Mouse (Mus musculus) monocyte, adult 2 months (primary cell): Measurements from ENCODE around the gene P2ry6.
A peak's percentile ranks its signal among the peaks of the same experiment; 100 is the strongest.

ENCODE experiments used
- DNase-seq, 2 experiments: peaks; one replicate each; pipeline ENCODE4 v3.0.0; 2022; ENCODE audit warnings: low spot score in 2 of 2, low read depth in 1 of 2

The P2ry6 gene

GRCm38 (mm10) chr7:100974135-100974903 lies at the start of gene P2ry6:
Gene P2ry6 (minus strand): TSS chr7:100974649.
- DNase-seq: no peak

DNA sequence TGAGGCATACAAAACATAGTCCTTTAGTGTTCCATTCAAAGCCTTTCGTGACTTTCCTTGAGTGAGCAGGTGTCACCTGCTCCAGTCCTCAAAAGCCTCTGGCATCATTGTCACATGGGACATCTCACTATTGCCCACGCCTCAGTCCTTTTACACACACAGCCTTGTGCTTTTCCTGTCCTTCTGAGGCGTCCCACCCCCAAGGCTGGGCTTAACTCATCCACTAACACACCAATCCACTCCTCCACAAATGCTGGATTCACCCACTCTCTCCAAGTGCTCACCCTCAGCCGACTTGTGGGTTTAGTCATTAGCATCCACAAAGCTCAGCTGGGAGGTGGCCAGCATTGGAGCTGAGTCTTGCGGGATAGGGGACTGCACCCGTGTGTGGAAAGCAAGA lies 43.0 kb upstream of the P2ry6 start:
- no peak for DNase-seq

DNA sequence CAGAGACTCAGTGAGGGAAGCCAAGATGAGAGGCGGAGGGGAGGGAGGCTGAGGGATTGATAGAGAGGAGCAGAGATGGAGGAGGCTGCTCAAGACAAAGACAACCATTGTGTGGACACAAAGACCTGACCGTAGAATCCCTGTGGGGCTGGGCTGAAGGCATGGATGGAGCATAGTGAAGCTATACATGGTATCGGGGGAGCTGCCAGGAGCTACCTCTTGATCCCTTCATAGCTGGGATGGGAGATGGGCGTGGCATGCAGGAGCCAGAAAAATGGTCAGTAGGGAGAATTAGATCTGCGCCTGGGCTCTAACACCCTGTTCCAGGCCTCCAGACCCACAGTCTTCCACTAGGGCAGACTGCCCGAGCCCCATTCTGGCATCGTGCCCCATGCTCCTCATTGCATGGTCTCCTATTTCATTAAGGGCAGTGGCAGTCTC lies 42.6 kb upstream of the P2ry6 start:
- DNase-seq: no peak

- DNase-seq: no peak
Observed at GRCm38 (mm10) chr7:101014985-101015384, 40.5 kb upstream of the P2ry6 start.

DNA sequence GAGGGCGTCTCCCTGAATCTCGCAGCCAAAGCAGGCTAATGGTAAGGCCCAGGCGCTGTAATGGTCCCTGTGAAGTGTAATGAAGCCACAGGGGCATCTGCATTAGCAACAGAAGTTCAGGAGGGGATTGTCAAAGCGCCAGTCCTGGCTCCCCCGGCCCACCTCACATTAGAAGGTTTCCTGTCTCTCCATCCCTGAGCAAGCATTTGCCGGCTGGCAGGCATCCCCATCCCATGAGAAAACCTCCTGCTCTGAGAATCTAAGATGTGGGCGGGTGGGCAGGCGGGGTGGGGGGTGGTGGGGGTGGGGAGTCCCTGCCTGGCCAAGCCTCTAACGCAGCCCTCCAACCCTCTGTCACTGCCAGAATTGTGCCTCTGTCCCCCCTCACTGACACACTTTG lies 39.6 kb upstream of the P2ry6 start:
- DNase-seq: no peak

DNA sequence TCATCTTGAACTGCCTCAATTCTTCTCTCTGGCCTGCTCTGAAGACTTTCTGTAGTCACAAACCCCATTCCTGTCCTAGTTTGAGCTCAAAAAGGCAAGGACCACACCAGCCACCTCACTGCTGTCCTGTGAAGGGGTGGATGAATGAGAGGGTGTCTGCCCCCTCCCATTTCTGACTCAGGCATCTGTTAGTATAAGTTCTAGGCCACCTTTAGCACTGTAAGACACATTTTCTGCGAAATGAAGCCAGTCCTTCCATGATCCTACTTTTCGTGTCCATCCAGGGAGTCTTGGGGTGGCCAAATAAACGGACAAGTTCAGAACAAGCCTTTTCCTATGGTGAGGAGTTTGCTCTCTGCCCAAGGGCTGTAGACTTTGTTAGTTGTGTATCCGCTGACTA lies 38.1 kb upstream of the P2ry6 start, which contains the start of gene P2ry2:
Gene P2ry2 (minus strand): TSS at position 326 of the 400 bp plus-strand sequence.
- no peak for DNase-seq

DNA sequence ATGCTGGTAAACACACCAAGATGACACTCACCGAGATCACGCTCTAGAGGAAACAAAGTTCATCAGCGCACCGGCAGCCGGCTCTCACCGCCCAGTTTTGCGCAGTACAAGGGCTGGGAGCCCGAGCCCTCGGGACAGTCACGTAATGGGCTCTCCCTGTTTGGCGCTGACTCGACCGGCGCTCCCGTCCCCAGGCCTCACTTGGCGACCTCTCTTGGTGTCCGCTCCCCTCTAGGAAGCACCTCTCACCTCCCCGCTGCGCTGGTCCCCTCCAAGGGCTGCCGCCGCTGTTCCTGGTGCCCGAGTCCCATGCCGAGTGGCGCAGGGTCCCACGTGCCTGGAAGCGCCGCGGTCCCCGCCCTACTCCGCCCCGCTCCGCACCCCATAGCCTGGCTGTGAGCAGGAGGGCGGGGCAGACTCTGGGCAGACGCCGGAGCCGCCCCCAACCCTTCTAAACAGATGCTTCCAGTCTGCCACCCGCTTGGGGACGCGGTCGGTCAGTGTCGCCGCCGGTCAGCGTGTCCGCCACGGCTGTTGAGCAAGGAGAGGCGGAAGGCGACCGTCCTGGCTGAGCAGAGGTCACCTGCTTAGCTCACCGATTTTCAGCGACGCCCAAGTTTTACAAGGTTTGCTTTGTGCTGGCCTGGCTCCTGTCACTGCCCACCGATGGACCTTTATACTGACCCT lies 37.4 kb upstream of the P2ry6 start:
- peak; percentile 33 to 64 for DNase-seq

- DNase-seq: no peak
Observed at GRCm38 (mm10) chr7:101010741-101011140, 36.3 kb upstream of the P2ry6 start.

- no peak for DNase-seq
Observed at GRCm38 (mm10) chr7:101006201-101006600, 31.8 kb upstream of the P2ry6 start.

DNA sequence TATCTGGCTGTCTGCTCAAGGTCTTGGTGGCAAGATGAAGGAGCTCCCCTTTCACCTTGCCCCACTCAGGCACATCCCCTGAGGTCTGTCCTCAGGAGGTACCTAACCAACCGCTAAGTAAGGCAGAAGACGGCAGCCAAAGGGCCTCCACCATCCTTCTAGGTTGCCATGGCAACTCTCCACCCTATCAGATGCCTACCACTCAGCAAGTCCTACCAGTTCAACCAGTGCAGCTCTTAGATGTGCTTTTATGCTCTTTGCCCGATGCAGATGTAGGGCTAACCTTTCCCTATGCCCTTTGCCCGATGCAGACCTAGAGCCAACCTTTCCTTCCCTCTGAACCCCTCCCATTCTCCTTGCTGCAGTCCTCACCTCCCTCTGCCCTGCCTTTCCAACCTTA lies 30.7 kb upstream of the P2ry6 start:
- DNase-seq: no peak

DNA sequence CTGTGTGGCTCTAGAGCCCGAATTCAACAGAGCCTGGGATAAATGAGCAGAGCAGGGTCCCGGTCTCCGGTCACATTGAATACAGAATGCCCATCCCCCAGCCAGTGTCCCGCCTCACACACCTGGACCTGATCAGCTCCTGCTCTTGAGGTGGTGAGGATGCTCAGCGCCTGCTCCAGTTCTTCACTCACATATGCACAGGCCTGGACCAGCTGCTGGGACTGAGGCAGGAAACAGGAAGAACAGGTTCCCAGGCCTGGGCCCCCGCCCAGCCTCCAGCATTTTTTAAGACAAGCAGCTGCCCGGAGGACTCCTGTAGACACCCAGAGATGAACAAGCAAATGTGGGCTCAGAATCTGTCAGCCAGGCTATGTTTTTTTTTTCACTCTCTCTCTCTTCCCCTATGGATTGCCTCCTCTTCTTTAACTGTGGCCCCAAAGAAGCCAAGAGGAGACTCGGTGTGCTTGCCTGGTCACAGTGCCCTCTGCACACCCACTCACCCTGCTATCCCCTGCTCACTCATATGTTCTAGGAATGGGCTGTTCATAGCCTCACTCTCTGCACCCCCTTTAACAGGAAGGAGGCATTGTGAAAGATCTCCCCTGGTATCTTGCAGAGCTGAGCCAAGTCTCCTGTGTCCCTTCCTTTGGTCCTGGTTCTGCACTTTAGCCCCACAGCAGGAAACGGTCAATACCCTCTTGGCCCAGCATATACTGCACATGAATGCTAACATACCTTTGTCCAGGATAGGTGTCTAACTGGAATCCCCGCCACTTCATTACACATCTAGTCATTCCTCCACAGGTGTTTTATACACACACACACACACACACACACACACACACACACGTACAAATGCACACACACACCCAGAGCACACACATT lies 29.2 kb upstream of the P2ry6 start:
- DNase-seq: no peak

GRCm38 (mm10) chr7:101002274-101002673 lies 27.8 kb upstream of the P2ry6 start:
- no peak for DNase-seq

DNA sequence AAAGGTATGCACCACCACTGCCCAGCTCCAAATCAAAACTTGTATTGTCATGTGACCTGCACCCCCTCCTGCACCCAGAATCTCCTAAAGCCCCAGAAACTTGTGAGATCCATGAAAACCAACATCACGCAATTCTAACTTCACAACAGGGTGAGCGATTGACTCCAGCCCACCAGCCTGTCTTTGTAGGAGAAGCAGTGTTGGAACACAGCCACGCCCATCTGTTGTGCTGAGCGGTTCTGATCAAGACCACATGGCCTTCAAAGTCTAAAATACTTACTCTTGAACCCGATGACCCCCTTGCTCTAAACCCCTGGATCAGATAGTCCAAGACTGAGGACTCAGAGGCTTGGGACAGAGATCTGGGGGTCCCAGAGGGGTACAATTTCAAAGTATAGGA lies 25.2 kb upstream of the P2ry6 start:
- no peak for DNase-seq

- DNase-seq: no peak
Observed at GRCm38 (mm10) chr7:100998578-100998960, 24.1 kb upstream of the P2ry6 start.

- DNase-seq: no peak
Observed at GRCm38 (mm10) chr7:100997951-100998577, 23.6 kb upstream of the P2ry6 start.

- no peak for DNase-seq
Observed at GRCm38 (mm10) chr7:100997215-100997614, 22.8 kb upstream of the P2ry6 start.

DNA sequence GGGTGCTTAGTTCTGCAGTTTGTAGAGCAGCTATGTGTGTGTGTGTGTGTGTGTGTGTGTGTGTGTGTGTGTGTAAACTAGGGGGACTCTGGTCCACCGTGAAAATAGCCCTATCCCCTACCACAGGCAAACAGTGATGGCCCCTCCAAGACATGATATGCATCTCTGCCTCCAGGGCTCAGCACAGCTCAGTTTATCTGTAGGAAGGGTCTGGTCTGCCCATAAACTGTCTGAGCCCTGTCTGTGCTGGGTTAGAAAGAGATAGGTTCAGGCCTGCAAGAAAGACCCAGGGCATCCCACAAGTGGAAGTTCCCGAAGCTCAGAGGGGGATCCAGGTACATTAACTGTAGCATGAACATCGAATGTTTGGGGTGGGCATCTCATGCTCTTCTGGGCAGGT lies 21.5 kb upstream of the P2ry6 start:
- no peak for DNase-seq

- DNase-seq: no peak
Observed at GRCm38 (mm10) chr7:100995260-100995864, 20.9 kb upstream of the P2ry6 start.

- DNase-seq: no peak
Observed at GRCm38 (mm10) chr7:100993166-100993565, 18.7 kb upstream of the P2ry6 start.

GRCm38 (mm10) chr7:100991972-100992371 lies 17.5 kb upstream of the P2ry6 start:
- DNase-seq: peak in 1 of 2 experiments; percentile 32
